Mouse (Mus musculus) kidney, adult 2 months (tissue): ENCODE results near the gene Sct. TPM values are rescaled to one million over a fixed set of nuclear protein-coding genes. Genes with fewer than 3 reads are reported as not detected.

Experiments used
- DNase-seq: peaks from one replicate; pipeline ENCODE4 v3.0.0; 2021
- H3K27ac ChIP-seq: fragments of 200-500 bp; 2 replicates; pipeline ENCODE4 v1.5.1; 2012; ENCODE audit warnings: low read depth, low read length, control low read depth, inconsistent platforms; ENCODE audit not compliant: insufficient read depth
- H3K27me3 ChIP-seq: fragments of 200-500 bp; replicated peaks from 2 replicates; pipeline ENCODE4 v1.6.1; 2012; ENCODE audit warnings: mild to moderate bottlenecking, moderate library complexity, low read length, inconsistent platforms; ENCODE audit not compliant: control insufficient read depth, insufficient read depth
- H3K36me3 ChIP-seq: fragments of 200-500 bp; 2 replicates; pipeline ENCODE4 v1.6.1; 2012; ENCODE audit warnings: mild to moderate bottlenecking, moderate library complexity, low read length, inconsistent platforms; ENCODE audit not compliant: control insufficient read depth, insufficient read depth
- H3K4me1 ChIP-seq: fragments of 200-500 bp; 2 replicates; pipeline ENCODE4 v1.6.1; 2011; ENCODE audit warnings: low read length; ENCODE audit not compliant: control insufficient read depth, insufficient read depth
- H3K4me3 ChIP-seq: fragments of 200-500 bp; 2 replicates; pipeline ENCODE4 v1.5.1; 2011; ENCODE audit warnings: mild to moderate bottlenecking, low read depth, low read length, control low read depth; ENCODE audit not compliant: insufficient read depth
- CTCF ChIP-seq: fragments of 200-500 bp; conservative IDR thresholded peaks from 2 replicates; pipeline ENCODE4 v1.5.1; 2011; ENCODE audit warnings: low read depth, mild to moderate bottlenecking, control low read depth, low read length, moderate library complexity, mixed read lengths; ENCODE audit not compliant: insufficient read depth, insufficient read length
- POLR2A ChIP-seq: fragments of 200-500 bp; IDR thresholded peaks from one replicate; pipeline ENCODE4 v1.6.1; 2011; ENCODE audit warnings: low read depth, low read length, control low read depth
- whole genome bisulfite sequencing: fragments of 180-500 bp; shearing (Covaris S2); methylation state at CpG from one replicate; pipeline ENCODE4 v1.1.7; 2018; 5-methylcytosine and 5-hydroxymethylcytosine counted together
- polyA plus RNA-seq: library from polyadenylated mRNA; depleted of rRNA; stranded (reverse); fragments of >200 nt; gene quantifications from 2 replicates; pipeline ENCODE4 v1.2.3, GENCODE M21; 2012

The Sct gene
- polyA plus RNA-seq, 1 experiment, result 2.0 TPM

- no peak overlapping the region; the same call in 1 of the 2 replicates for H3K4me3 ChIP-seq
- no peaks in the 10 kb centered on the region for H3K27me3 ChIP-seq
- H3K36me3 ChIP-seq, result no peaks in the 10 kb centered on the region
- TF ChIP-seq POLR2A (no peak), CTCF (no peak)
- H3K4me1 ChIP-seq, result peaks cover 3% of the 10 kb centered on the region; the same call in 1 of the 2 replicates
- 72% methylated on average over 24 of the region's 24 CpGs for WGBS
- H3K27ac ChIP-seq, result no peak overlapping the region
- peak; percentile 38 for DNase-seq
Observed at GRCm38 (mm10) chr7:141268466-141269272, 10.3 kb downstream of the Sct start.

GRCm38 (mm10) chr7:141265739-141266561 is 13.0 kb downstream of the Sct start, which contains the start of gene Irf7:
Gene Irf7, minus strand, starts transcription at chr7:141266481.
- TF ChIP-seq CTCF (no peak), POLR2A (peak; percentile 57)
- Histone ChIP-seq H3K4me1 (peaks cover 3% of the 10 kb centered on the region; the same call in 1 of the 2 replicates), H3K4me3 (peak within 1 kb of the TSS; percentile 95), H3K36me3 (0 out of 2 replicates have a peak, but pooled peaks cover 3% of the 10 kb centered on the region), H3K27me3 (no peaks in the 10 kb centered on the region), H3K27ac (peak within 1 kb of the TSS; percentile 86)
- DNase-seq, result peak; percentile 78
- 2% methylated on average over 25 of the region's 25 CpGs for WGBS

- H3K27ac ChIP-seq, result no peak overlapping the region
- 30% methylated on average over 11 of the region's 11 CpGs for WGBS
- H3K27me3 ChIP-seq, result no peaks in the 10 kb centered on the region
- H3K4me1 ChIP-seq, result peaks cover 3% of the 10 kb centered on the region; the same call in 1 of the 2 replicates
- DNase-seq, result no peak
- no peak for TF ChIP-seq POLR2A
- peak overlapping the region; percentile 13 for H3K4me3 ChIP-seq
- 0 out of 2 replicates have a peak, but pooled peaks cover 3% of the 10 kb centered on the region for H3K36me3 ChIP-seq
Observed at GRCm38 (mm10) chr7:141265411-141265738, 13.6 kb downstream of the Sct start.

- H3K4me3 ChIP-seq, result peak overlapping the region; percentile 13
- H3K4me1 ChIP-seq, result peaks cover 3% of the 10 kb centered on the region; the same call in 1 of the 2 replicates
- TF ChIP-seq POLR2A, result no peak
- peak; percentile 54 for TF ChIP-seq CTCF
- no peaks in the 10 kb centered on the region for H3K27me3 ChIP-seq
- 0 out of 2 replicates have a peak, but pooled peaks cover 3% of the 10 kb centered on the region for H3K36me3 ChIP-seq
- WGBS, result 33% methylated on average over 12 of the region's 12 CpGs
- peak; percentile 39 for DNase-seq
- H3K27ac ChIP-seq, result no peak overlapping the region
Observed at GRCm38 (mm10) chr7:141264761-141265410, 14.0 kb downstream of the Sct start.

- Histone ChIP-seq H3K4me1 (peaks cover 3% of the 10 kb centered on the region; the same call in 1 of the 2 replicates), H3K36me3 (peaks cover 6% of the 10 kb centered on the region; the same call in 1 of the 2 replicates), H3K4me3 (no peak overlapping the region), H3K27me3 (no peaks in the 10 kb centered on the region), H3K27ac (no peak overlapping the region)
- no peak for DNase-seq
- TF ChIP-seq CTCF (no peak), POLR2A (no peak)
- 71% methylated on average over 11 of the region's 11 CpGs for WGBS
Observed at GRCm38 (mm10) chr7:141264041-141264700, 14.8 kb downstream of the Sct start.

- no peaks in the 10 kb centered on the region for H3K27me3 ChIP-seq
- no peak for DNase-seq
- WGBS, result 84% methylated on average over 13 of the region's 13 CpGs
- H3K4me3 ChIP-seq, result no peak overlapping the region
- no peak overlapping the region for H3K27ac ChIP-seq
- H3K36me3 ChIP-seq, result peaks cover 6% of the 10 kb centered on the region; the same call in 1 of the 2 replicates
- H3K4me1 ChIP-seq, result peaks cover 3% of the 10 kb centered on the region; the same call in 1 of the 2 replicates
- TF ChIP-seq POLR2A, result no peak
- TF ChIP-seq CTCF, result no peak
Observed at GRCm38 (mm10) chr7:141263640-141264039, 15.3 kb downstream of the Sct start.
